In genomic region chr1:40252507-40252906, GRCm38 (mm10) we compare ENCODE assay signal across 22 mouse cellular contexts. TPM values are rescaled to one million over a fixed set of nuclear protein-coding genes. Genes with fewer than 3 reads are reported as not detected.
DNase-seq lines count a peak whose midpoint lies in the region; ATAC-seq and TF ChIP-seq lines count a peak whose summit lies in the region.
"Had no signal": no experiment of that assay in that cellular context is flagged by ENCODE, and none has a peak within 500 bp of the region (broad histone marks: within the 10 kb centered on the region; RNA-seq: fewer than 3 reads in every experiment).

No protein-coding gene starts in this region.

- no peaks in the 10 kb centered on the region for H3K9me3 ChIP-seq in neural tube, embryonic 15.5 days (replicated peaks)
- H3K9me3 ChIP-seq: embryonic facial prominence, embryonic 13.5 days; embryonic facial prominence, embryonic 15.5 days; forebrain, embryonic 13.5 days; forebrain, embryonic 15.5 days; G1E had no signal

- WGBS in neural tube, embryonic 15.5 days: 89% methylated on average over 6 of the region's 6 CpGs

- peak; percentile 53; the same call in 1 of the 2 replicates for ATAC-seq in megakaryocyte progenitor cell, adult 5-6 weeks (replicated peaks; ENCODE audit: poor library complexity)
- no peak for ATAC-seq in neural tube, embryonic 15.5 days (ENCODE audit: low FRiP score)
- ATAC-seq: forebrain, embryonic 13.5 days; forebrain, embryonic 15.5 days; forebrain, postnatal 0 days had no signal

- DNase-seq in 416B (ENCODE audit: low read depth): peak; percentile 40
- DNase-seq in ovary, postnatal 10 days (ENCODE audit: low spot score): no peak
- DNase-seq: adrenal gland, adult 2 months; adrenal gland, postnatal 10 days; adrenal gland, postnatal 25 days; cerebellum, adult 11 months; cerebellum, adult 18-20 months; cerebellum, adult 8-10 months; cerebellum, adult 9-11 months; cerebellum, postnatal 14 days; cerebellum, postnatal 36 days; embryo, embryonic 11 days; forebrain, postnatal 0 days had no signal

- no peak overlapping the region for H3K4me3 ChIP-seq in embryonic fibroblast, embryonic 13.5 days (ENCODE audit: insufficient read depth, low read length)
- H3K4me3 ChIP-seq in neural tube, embryonic 15.5 days (replicated peaks): no peak overlapping the region
- H3K4me3 ChIP-seq: embryonic facial prominence, embryonic 13.5 days; embryonic facial prominence, embryonic 15.5 days; forebrain, embryonic 13.5 days; forebrain, embryonic 15.5 days had no signal

- H3K9ac ChIP-seq in neural tube, embryonic 15.5 days (replicated peaks): no peak overlapping the region
- H3K9ac ChIP-seq: embryonic facial prominence, embryonic 13.5 days; embryonic facial prominence, embryonic 15.5 days; forebrain, embryonic 13.5 days; forebrain, embryonic 15.5 days; forebrain, postnatal 0 days had no signal

- no peak for TF ChIP-seq POLR2A in embryonic fibroblast, embryonic 13.5 days (IDR thresholded peaks at IDR 0.05; ENCODE audit: low read depth, low read length)

- H3K4me2 ChIP-seq in neural tube, embryonic 15.5 days: no peak overlapping the region
- H3K4me2 ChIP-seq: embryonic facial prominence, embryonic 13.5 days; embryonic facial prominence, embryonic 15.5 days; forebrain, embryonic 13.5 days; forebrain, embryonic 15.5 days had no signal

- H3K4me1 ChIP-seq in embryonic fibroblast, embryonic 13.5 days (ENCODE audit: control insufficient read depth, insufficient read depth, low read length): peaks cover 9% of the 10 kb centered on the region
- H3K4me1 ChIP-seq in neural tube, embryonic 15.5 days: no peaks in the 10 kb centered on the region
- H3K4me1 ChIP-seq: embryonic facial prominence, embryonic 13.5 days; forebrain, embryonic 13.5 days; forebrain, embryonic 15.5 days had no signal

- no peaks in the 10 kb centered on the region for H3K27me3 ChIP-seq in neural tube, embryonic 15.5 days (replicated peaks)
- H3K27me3 ChIP-seq: embryonic facial prominence, embryonic 13.5 days; embryonic facial prominence, embryonic 15.5 days; forebrain, embryonic 13.5 days; forebrain, embryonic 15.5 days had no signal

- no peaks in the 10 kb centered on the region for H3K36me3 ChIP-seq in neural tube, embryonic 15.5 days
- H3K36me3 ChIP-seq: embryonic facial prominence, embryonic 13.5 days; embryonic facial prominence, embryonic 15.5 days; forebrain, embryonic 15.5 days; G1E had no signal

- H3K27ac ChIP-seq in embryonic fibroblast, embryonic 13.5 days (ENCODE audit: insufficient read depth, low read length): peak overlapping the region; percentile 97
- H3K27ac ChIP-seq in neural tube, embryonic 15.5 days (replicated peaks): no peak overlapping the region
- H3K27ac ChIP-seq: embryonic facial prominence, embryonic 13.5 days; embryonic facial prominence, embryonic 15.5 days; forebrain, embryonic 13.5 days; forebrain, embryonic 15.5 days had no signal

- no peak for TF ChIP-seq CTCF in embryonic fibroblast, embryonic 13.5 days (IDR thresholded peaks at IDR 0.05; ENCODE audit: borderline replicate concordance, insufficient read depth, low read length)

RNA-seq across cellular contexts. Expression of gene Il1r1, which starts 27.6 kb away (rescaled TPM):
- 45.8 and 72.2 TPM in 2 replicates for polyA plus RNA-seq in embryonic fibroblast, embryonic 13.5 days (2011; ENCODE audit: insufficient read length, low read depth, missing spikeins)
- total RNA-seq in megakaryocyte progenitor cell, adult 5-6 weeks (2015): 4.6 and 5.8 TPM in 2 replicates
- total RNA-seq in megakaryocyte progenitor cell, adult 5-6 weeks (2017): 3.2 and 4.7 TPM in 2 replicates
- 0.77 and 3.4 TPM in 2 replicates for polyA plus RNA-seq in neural tube, embryonic 15.5 days (2015; fragmentation: Nextera tagmentation; extraction: Ambion mirVana)
- total RNA-seq: CH12.LX had no signal
- polyA plus RNA-seq: G1E had no signal

Comparison
In these comparisons a context has a peak if more than half of its experiments do, and no peak if none do; other contexts are left out.
1. RNA of gene Il1r1, which starts 27.6 kb away (polyA plus RNA-seq): 45.8 to 72.2 TPM in embryonic fibroblast, embryonic 13.5 days; 0.77 to 3.4 TPM in neural tube, embryonic 15.5 days; every median in the first group is over 10 times any median in the second.